Mouse (Mus musculus) hindbrain, embryonic 14.5 days (tissue): ENCODE data around the gene Dnah10. TPM values are rescaled to one million over a fixed set of nuclear protein-coding genes. Genes with fewer than 3 reads are reported as not detected.

Experiments
- ATAC-seq: fragments of 200-750 bp; cut with Nextera tagmentation; 2 replicates; pipeline ENCODE4 v1.8.0; 2017; ENCODE audit warnings: moderate number of reproducible peaks, mild to moderate bottlenecking, moderate TSS enrichment, moderate library complexity; ENCODE audit not compliant: low FRiP score
- DNase-seq: peaks from one replicate; pipeline ENCODE4 v3.0.0-alpha.2; 2015; ENCODE audit warnings: low spot score
- H3K27ac ChIP-seq: fragments of 300-500 bp; sonication (generic); 2 replicates; pipeline ENCODE4 v1.5.1; 2014; ENCODE audit warnings: mild to moderate bottlenecking, moderate library complexity
- H3K27me3 ChIP-seq: fragments of 300-500 bp; sonication (generic); 2 replicates; pipeline ENCODE4 v1.6.1; 2014; ENCODE audit warnings: mild to moderate bottlenecking, low read length, mixed read lengths; ENCODE audit not compliant: control insufficient read depth, insufficient read depth
- H3K36me3 ChIP-seq: fragments of 300-500 bp; sonication (generic); replicated peaks from 2 replicates; pipeline ENCODE4 v1.6.1; 2014; ENCODE audit not compliant: control insufficient read depth, insufficient read depth
- H3K4me1 ChIP-seq: fragments of 300-500 bp; sonication (generic); replicated peaks from 2 replicates; pipeline ENCODE4 v1.6.1; 2014; ENCODE audit warnings: antibody characterized with exemption, low read length, mixed read lengths; ENCODE audit not compliant: control insufficient read depth, insufficient read depth
- H3K4me2 ChIP-seq: fragments of 300-500 bp; sonication (generic); replicated peaks from 2 replicates; pipeline ENCODE4 v1.6.1; 2014; ENCODE audit warnings: mild to moderate bottlenecking, moderate library complexity
- H3K4me3 ChIP-seq: fragments of 300-500 bp; sonication (generic); replicated peaks from 2 replicates; pipeline ENCODE4 v1.5.1; 2014; ENCODE audit warnings: mild to moderate bottlenecking, low read length
- H3K9ac ChIP-seq: fragments of 300-500 bp; sonication (generic); 2 replicates; pipeline ENCODE4 v1.6.1; 2014
- H3K9me3 ChIP-seq: fragments of 300-500 bp; sonication (generic); 2 replicates; pipeline ENCODE4 v1.6.1; 2016; ENCODE audit warnings: low read length; ENCODE audit not compliant: control insufficient read depth
- WGBS: fragments of 180-500 bp; shearing (Covaris S2); extraction: QIAGEN DNeasy Blood & Tissue Kit; methylation state at CpG from one replicate; pipeline ENCODE4 v1.1.7; 2014; 5-methylcytosine and 5-hydroxymethylcytosine counted together
- polyA plus RNA-seq: library from polyadenylated mRNA; unstranded; fragments of >200 nt; fragmentation: Nextera tagmentation; extraction: Ambion mirVana; gene quantifications from 2 replicates; pipeline ENCODE4 v1.2.1, GENCODE M21; 2014

Dnah10 gene
- polyA plus RNA-seq, 1 experiment from 2014 or later = 0.24 TPM

DNA sequence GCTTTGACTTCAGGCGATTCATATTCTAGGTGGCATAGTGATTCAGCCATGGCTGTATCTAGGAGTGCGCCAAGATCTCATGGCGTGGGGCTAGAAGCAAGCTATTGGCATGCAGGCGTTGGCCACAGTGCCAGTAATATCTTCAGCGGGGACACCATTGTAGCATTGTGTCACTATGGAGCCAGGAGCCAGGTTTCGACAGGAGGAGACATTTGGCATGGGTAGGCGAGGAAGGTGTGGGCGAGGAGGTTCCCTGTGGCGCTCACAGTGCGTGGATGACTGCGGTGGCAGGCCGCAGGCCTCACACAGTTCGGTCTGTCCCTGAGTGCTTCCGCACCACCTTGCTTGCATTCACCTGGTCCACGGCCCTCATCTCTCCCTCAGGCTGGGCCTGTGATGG, 110.3 kb downstream of the Dnah10 start:
- H3K9ac ChIP-seq = no peak overlapping the region
- H3K36me3 ChIP-seq = peaks cover 65% of the 10 kb centered on the region
- H3K4me3 ChIP-seq = no peak overlapping the region
- DNase-seq (no peak), ATAC-seq (no peak)
- H3K4me1 ChIP-seq = no peaks in the 10 kb centered on the region
- WGBS = 97% methylated on average over 15 of the region's 15 CpGs
- no peak overlapping the region for H3K4me2 ChIP-seq
- H3K27me3 ChIP-seq = no peaks in the 10 kb centered on the region
- H3K27ac ChIP-seq = no peak overlapping the region
- H3K9me3 ChIP-seq = no peaks in the 10 kb centered on the region

DNA sequence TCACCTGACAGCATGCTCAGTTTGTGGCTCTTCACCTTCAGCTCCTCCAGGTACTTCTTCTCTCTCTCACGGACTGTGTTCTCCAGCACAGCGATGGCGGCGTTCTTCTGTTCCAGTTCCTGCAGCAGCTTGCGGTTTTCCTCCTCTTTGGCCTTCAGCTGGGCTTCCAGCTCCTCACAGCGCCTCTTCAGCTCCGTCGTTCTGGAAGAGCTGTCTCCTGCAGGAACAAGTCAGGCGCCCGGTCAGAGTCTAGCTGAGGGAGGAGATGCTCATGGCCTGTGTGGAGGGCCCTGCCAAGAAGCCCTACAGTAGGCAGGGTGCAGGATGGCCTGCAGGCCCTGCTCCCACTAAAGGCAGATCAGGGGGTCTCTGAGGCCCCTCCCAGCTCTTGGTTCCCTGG, 111.2 kb downstream of the Dnah10 start:
- no peak overlapping the region for H3K4me3 ChIP-seq
- H3K27ac ChIP-seq = no peak overlapping the region
- H3K27me3 ChIP-seq = no peaks in the 10 kb centered on the region
- H3K9me3 ChIP-seq = no peaks in the 10 kb centered on the region
- no peak overlapping the region for H3K9ac ChIP-seq
- no peak overlapping the region for H3K4me2 ChIP-seq
- no peaks in the 10 kb centered on the region for H3K4me1 ChIP-seq
- 94% methylated on average over 10 of the region's 10 CpGs for WGBS
- no peak for ATAC-seq
- peaks cover 65% of the 10 kb centered on the region for H3K36me3 ChIP-seq
- DNase-seq = no peak

DNA sequence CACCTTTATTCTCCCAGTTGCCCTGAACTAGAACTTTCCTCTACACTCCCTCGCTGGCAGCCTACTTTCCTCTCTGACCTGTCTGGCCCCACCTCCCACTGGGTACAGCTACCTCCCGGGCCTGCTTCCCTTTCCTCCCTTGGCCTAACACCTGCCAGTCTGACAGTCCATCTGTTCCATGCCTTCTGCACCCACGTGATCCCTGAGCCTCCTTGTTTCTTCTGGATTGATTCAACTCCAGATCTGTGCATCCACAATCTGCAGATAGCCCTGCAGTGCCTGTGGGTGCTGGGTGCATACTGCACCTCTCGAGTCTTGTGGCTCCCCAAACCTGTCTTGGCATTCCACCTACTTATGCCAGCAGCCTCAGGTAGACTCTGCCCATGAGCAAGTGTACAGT, 111.7 kb downstream of the Dnah10 start:
- 76% methylated on average over 4 of the region's 4 CpGs for WGBS
- H3K9me3 ChIP-seq = no peaks in the 10 kb centered on the region
- H3K36me3 ChIP-seq = peaks cover 65% of the 10 kb centered on the region
- no peak for DNase-seq
- no peak for ATAC-seq
- no peaks in the 10 kb centered on the region; the same call in 1 of the 2 replicates for H3K4me1 ChIP-seq
- no peak overlapping the region for H3K27ac ChIP-seq
- no peak overlapping the region for H3K4me2 ChIP-seq
- no peak overlapping the region for H3K9ac ChIP-seq
- no peak overlapping the region for H3K4me3 ChIP-seq
- H3K27me3 ChIP-seq = no peaks in the 10 kb centered on the region

GRCm38 (mm10) chr5:124840202-124840601, 115.3 kb downstream of the Dnah10 start:
- no peaks in the 10 kb centered on the region for H3K9me3 ChIP-seq
- no peak overlapping the region for H3K4me3 ChIP-seq
- no peak overlapping the region for H3K4me2 ChIP-seq
- no peak overlapping the region for H3K27ac ChIP-seq
- peaks cover 10% of the 10 kb centered on the region; the same call in 1 of the 2 replicates for H3K4me1 ChIP-seq
- no peak overlapping the region for H3K9ac ChIP-seq
- peaks cover 41% of the 10 kb centered on the region for H3K36me3 ChIP-seq
- no peaks in the 10 kb centered on the region for H3K27me3 ChIP-seq
- 71% methylated on average over 7 of the region's 7 CpGs for WGBS
- no peak for DNase-seq
- no peak for ATAC-seq

DNA sequence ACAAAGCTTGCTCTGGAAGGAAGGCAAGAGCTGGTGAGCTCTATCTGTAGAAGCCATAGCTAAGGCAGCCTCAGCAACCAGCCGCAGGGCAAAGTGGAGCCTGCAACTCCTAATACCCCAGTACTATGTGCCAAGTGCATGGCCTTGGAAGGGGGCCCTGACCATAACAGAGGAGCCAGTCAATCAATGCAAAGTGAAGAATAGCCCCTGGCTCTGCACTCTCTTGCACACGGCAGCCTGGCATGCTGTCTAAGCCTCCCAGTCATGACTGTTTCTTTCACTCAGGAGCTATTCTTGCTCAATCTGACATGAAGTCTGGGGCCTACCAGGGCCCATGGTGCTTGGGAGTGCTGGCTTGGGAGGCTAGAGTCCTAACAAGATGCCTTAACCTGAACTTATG, 115.8 kb downstream of the Dnah10 start:
- no peak overlapping the region; the same call in 1 of the 2 replicates for H3K9ac ChIP-seq
- no peak overlapping the region for H3K4me3 ChIP-seq
- WGBS = 67% methylated on average over 2 of the region's 2 CpGs
- no peak overlapping the region for H3K4me2 ChIP-seq
- peaks cover 36% of the 10 kb centered on the region for H3K36me3 ChIP-seq
- ATAC-seq = peak; percentile 55; the same call in 1 of the 2 replicates
- H3K27ac ChIP-seq = no peak overlapping the region
- peaks cover 10% of the 10 kb centered on the region; the same call in 1 of the 2 replicates for H3K4me1 ChIP-seq
- DNase-seq = no peak
- no peaks in the 10 kb centered on the region for H3K27me3 ChIP-seq
- H3K9me3 ChIP-seq = no peaks in the 10 kb centered on the region

GRCm38 (mm10) chr5:124843386-124843785, 118.5 kb downstream of the Dnah10 start:
- WGBS = 54% methylated on average over 8 of the region's 8 CpGs
- Histone ChIP-seq H3K27me3 (no peaks in the 10 kb centered on the region), H3K4me1 (peaks cover 10% of the 10 kb centered on the region), H3K4me2 (no peak overlapping the region), H3K4me3 (no peak overlapping the region), H3K27ac (no peak overlapping the region), H3K9me3 (no peaks in the 10 kb centered on the region), H3K9ac (no peak overlapping the region), H3K36me3 (peaks cover 13% of the 10 kb centered on the region)
- ATAC-seq (no peak), DNase-seq (no peak)

DNA sequence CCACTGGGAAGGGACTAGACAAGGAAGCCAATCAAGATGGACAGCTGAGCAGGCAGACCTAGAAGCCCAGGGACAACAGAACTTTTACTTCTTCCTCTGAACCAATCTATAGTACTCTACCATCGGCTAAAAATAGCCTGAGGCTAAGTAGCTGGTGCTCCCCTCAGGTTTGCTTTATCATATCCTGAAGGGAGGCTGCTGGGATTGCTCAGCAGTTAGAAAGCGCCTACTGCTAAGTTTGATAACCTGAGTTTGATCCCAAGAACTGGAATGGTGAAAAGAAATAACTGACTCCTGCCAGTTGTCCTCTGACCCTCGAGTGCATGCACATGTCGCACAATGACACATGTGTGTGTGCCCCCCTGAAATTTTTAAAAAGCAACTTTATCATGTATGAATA, 120.0 kb downstream of the Dnah10 start:
- ATAC-seq (no peak), DNase-seq (no peak)
- no peak overlapping the region for H3K9ac ChIP-seq
- no peaks in the 10 kb centered on the region for H3K27me3 ChIP-seq
- H3K4me3 ChIP-seq = no peak overlapping the region
- H3K36me3 ChIP-seq = 0 out of 2 replicates have a peak, but pooled peaks cover 1% of the 10 kb centered on the region
- H3K4me1 ChIP-seq = peaks cover 10% of the 10 kb centered on the region
- H3K4me2 ChIP-seq = no peak overlapping the region
- 83% methylated on average over 4 of the region's 4 CpGs for WGBS
- no peaks in the 10 kb centered on the region for H3K9me3 ChIP-seq
- H3K27ac ChIP-seq = no peak overlapping the region

DNA sequence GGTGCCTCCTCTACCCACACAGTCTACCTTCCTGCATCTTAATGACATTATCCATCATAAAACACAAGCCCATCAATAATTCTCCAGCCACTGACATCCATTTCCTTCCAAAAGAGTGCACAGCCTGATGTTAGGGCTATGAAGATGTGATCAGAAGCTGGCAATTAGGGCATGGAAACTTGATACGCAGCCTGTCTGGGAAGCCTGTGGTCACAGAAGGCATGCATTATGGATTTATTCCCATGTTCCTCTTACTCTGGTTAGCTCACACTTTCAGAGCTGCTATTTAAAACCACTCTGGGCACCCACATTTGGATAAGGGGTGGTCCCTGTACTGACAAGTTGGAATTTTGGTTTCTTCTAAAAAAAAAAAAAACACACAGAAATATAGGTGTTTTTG, 122.1 kb downstream of the Dnah10 start:
- WGBS = 68% methylated on average over 1 of the region's 1 CpGs
- Histone ChIP-seq H3K27ac (no peak overlapping the region), H3K4me3 (no peak overlapping the region), H3K27me3 (no peaks in the 10 kb centered on the region), H3K36me3 (no peaks in the 10 kb centered on the region), H3K4me1 (peaks cover 10% of the 10 kb centered on the region; the same call in 1 of the 2 replicates), H3K4me2 (no peak overlapping the region), H3K9ac (no peak overlapping the region), H3K9me3 (no peaks in the 10 kb centered on the region)
- DNase-seq = no peak
- no peak for ATAC-seq

- ATAC-seq (no peak), DNase-seq (no peak)
- Histone ChIP-seq H3K36me3 (no peaks in the 10 kb centered on the region), H3K4me2 (no peak overlapping the region), H3K27me3 (no peaks in the 10 kb centered on the region), H3K4me1 (no peaks in the 10 kb centered on the region; the same call in 1 of the 2 replicates), H3K4me3 (no peak overlapping the region), H3K27ac (no peak overlapping the region), H3K9me3 (no peaks in the 10 kb centered on the region), H3K9ac (no peak overlapping the region)
- WGBS = 85% methylated on average over 3 of the region's 3 CpGs
These were observed 124.1 kb downstream of the Dnah10 start for GRCm38 (mm10) chr5:124848994-124849393.

GRCm38 (mm10) chr5:124851572-124851971, 126.7 kb downstream of the Dnah10 start:
- no peaks in the 10 kb centered on the region; the same call in 1 of the 2 replicates for H3K4me1 ChIP-seq
- no peaks in the 10 kb centered on the region for H3K27me3 ChIP-seq
- H3K36me3 ChIP-seq = no peaks in the 10 kb centered on the region
- H3K9me3 ChIP-seq = no peaks in the 10 kb centered on the region
- DNase-seq (no peak), ATAC-seq (no peak)
- H3K27ac ChIP-seq = no peak overlapping the region
- H3K4me3 ChIP-seq = no peak overlapping the region
- H3K4me2 ChIP-seq = no peak overlapping the region
- H3K9ac ChIP-seq = no peak overlapping the region
- 54% methylated on average over 4 of the region's 4 CpGs for WGBS
